11 mouse cellular contexts compared by ENCODE assay signal in genomic region chr19:34959369-34959768, GRCm38 (mm10). TPM values are rescaled to one million over a fixed set of nuclear protein-coding genes. Genes with fewer than 3 reads are reported as not detected.
A peak's percentile ranks its signal among the peaks of the same experiment; 100 is the strongest.
DNase-seq lines count a peak whose midpoint lies in the region; ATAC-seq lines count a peak whose summit lies in the region.
"Had no signal": no experiment of that assay in that cellular context is flagged by ENCODE, and none has a peak within 500 bp of the region (broad histone marks: within the 10 kb centered on the region; RNA-seq: fewer than 3 reads in every experiment).

No protein-coding gene starts in this region.

- intact Hi-C loops in left cerebral cortex, postnatal 14 days (cut with DNase I): no loop called here

- peak; percentile 99 for ATAC-seq in frontal cortex, adult (ENCODE audit: low TSS enrichment)
- no peak for ATAC-seq in erythroblast, adult 5-6 weeks (replicated peaks; ENCODE audit: low FRiP score, poor library complexity, severe bottlenecking)
- ATAC-seq: forebrain, embryonic 13.5 days; midbrain, embryonic 15.5 days had no signal

- DNase-seq in frontal cortex, postnatal 14 days (ENCODE audit: low spot score in 2 of 2): no peak
- peak; percentile 95 for DNase-seq in 416B (ENCODE audit: low read depth)
- DNase-seq in brain, adult 2 months (ENCODE audit: low read depth, low spot score): peak; percentile 88
- DNase-seq in left cerebral cortex, postnatal 14 days (ENCODE audit: low spot score in 2 of 2): peak; percentile 29 to 45
- DNase-seq in testis, postnatal 10 days (ENCODE audit: low spot score): no peak
- DNase-seq in embryo, embryonic 10 days (ENCODE audit: low spot score): no peak
- DNase-seq: lung, embryonic 14.5 days had no signal

RNA-seq across cellular contexts. Expression of gene Kif20b, which starts 37.2 kb away (rescaled TPM):
- 1 to 10 TPM; 1.3 to 1.9 TPM for total RNA-seq in left cerebral cortex, postnatal 14 days (2021)
- total RNA-seq in erythroblast, adult 5-6 weeks (2015; ENCODE audit: low replicate concordance): 27.1 and 28.6 TPM in 2 replicates
- total RNA-seq in erythroblast, adult 5-6 weeks (2017; ENCODE audit: low replicate concordance): 30.5 and 57.3 TPM in 2 replicates

Comparison
In these comparisons a context has a peak if more than half of its experiments do, and no peak if none do; other contexts are left out.
1. DNase-seq: peak in 416B (single experiment), brain, adult 2 months (single experiment) and left cerebral cortex, postnatal 14 days (2 of 2); none in frontal cortex, postnatal 14 days (0 of 2), testis, postnatal 10 days (single experiment) and embryo, embryonic 10 days (single experiment).
2. RNA of gene Kif20b, which starts 37.2 kb away (total RNA-seq): 27.1 to 57.3 TPM in erythroblast, adult 5-6 weeks; 1.3 to 1.9 TPM in left cerebral cortex, postnatal 14 days; every median in the first group is over 4 times any median in the second.